Mouse (Mus musculus) liver, postnatal 0 days (tissue): ENCODE measurements around the gene Hist1h4b. TPM values are rescaled to one million over a fixed set of nuclear protein-coding genes. Genes with fewer than 3 reads are reported as not detected.

Source experiments
- ATAC-seq: fragments of 200-750 bp; cut with Nextera tagmentation; 2 replicates; pipeline ENCODE4 v1.8.0; 2017; ENCODE audit warnings: mild to moderate bottlenecking, moderate library complexity
- DNase-seq: peaks from one replicate; pipeline ENCODE4 v3.0.0-alpha.2; 2016
- H3K27ac ChIP-seq: fragments of 300-500 bp; sonication (generic); 2 replicates; pipeline ENCODE4 v1.5.1; 2014; ENCODE audit warnings: antibody characterized with exemption, moderate library complexity, mild to moderate bottlenecking, low read depth
- H3K27me3 ChIP-seq: fragments of 300-500 bp; sonication (generic); 2 replicates; pipeline ENCODE4 v1.6.1; 2014; ENCODE audit warnings: low read length, control low read depth, mixed read lengths; ENCODE audit not compliant: insufficient read depth
- H3K36me3 ChIP-seq: fragments of 300-500 bp; sonication (generic); replicated peaks from 2 replicates; pipeline ENCODE4 v1.6.1; 2014; ENCODE audit warnings: mild to moderate bottlenecking, control low read depth, low read length, moderate library complexity, mixed read lengths; ENCODE audit not compliant: insufficient read depth
- H3K4me1 ChIP-seq: fragments of 300-500 bp; sonication (generic); 2 replicates; pipeline ENCODE4 v1.6.1; 2014; ENCODE audit warnings: antibody characterized with exemption, mild to moderate bottlenecking, control low read depth; ENCODE audit not compliant: insufficient read depth
- H3K4me2 ChIP-seq: fragments of 300-500 bp; sonication (generic); 2 replicates; pipeline ENCODE4 v1.6.1; 2014; ENCODE audit warnings: low read depth, mild to moderate bottlenecking, low read length, moderate library complexity, mixed read lengths
- H3K4me3 ChIP-seq: fragments of 300-500 bp; sonication (generic); 2 replicates; pipeline ENCODE4 v1.5.1; 2014; ENCODE audit warnings: low read depth, low read length
- H3K9ac ChIP-seq: fragments of 300-500 bp; sonication (generic); replicated peaks from 2 replicates; pipeline ENCODE4 v1.6.1; 2014; ENCODE audit warnings: mild to moderate bottlenecking, moderate library complexity
- H3K9me3 ChIP-seq: fragments of 300-500 bp; sonication (generic); 2 replicates; pipeline ENCODE4 v1.6.1; 2016; ENCODE audit warnings: mild to moderate bottlenecking, control low read depth, low read length, mixed read lengths
- CTCF ChIP-seq: sonication (generic); IDR thresholded peaks from 2 replicates; pipeline ENCODE4 v1.5.1; 2016; ENCODE audit warnings: antibody characterized with exemption, low read depth
- EP300 ChIP-seq: IDR thresholded peaks from 2 replicates; pipeline ENCODE4 v1.6.1; 2016; ENCODE audit warnings: antibody characterized with exemption, low read depth, mild to moderate bottlenecking
- WGBS: fragments of 180-500 bp; shearing (Covaris S2); extraction: QIAGEN DNeasy Blood & Tissue Kit; methylation state at CpG from one replicate; pipeline ENCODE4 v1.1.7; 2014; ENCODE audit not compliant: insufficient replicate concordance; 5-methylcytosine and 5-hydroxymethylcytosine counted together
- polyA plus RNA-seq: library from polyadenylated mRNA; unstranded; fragments of >200 nt; fragmentation: Nextera tagmentation; extraction: Ambion mirVana; gene quantifications from 2 replicates; pipeline ENCODE4 v1.2.1, GENCODE M21; 2015

Gene Hist1h4b
- polyA plus RNA-seq, 1 experiment from 2014 or later = 3.2 TPM

GRCm38 (mm10) chr13:23753314-23754078 lies 3.3 kb upstream of the Hist1h4b start:
- Histone ChIP-seq H3K4me2 (peak overlapping the region; percentile 61), H3K36me3 (no peaks in the 10 kb centered on the region), H3K4me3 (peak overlapping the region; percentile 43), H3K9ac (peak overlapping the region; percentile 75), H3K27me3 (no peaks in the 10 kb centered on the region), H3K9me3 (no peaks in the 10 kb centered on the region), H3K4me1 (peaks cover 5% of the 10 kb centered on the region; the same call in 1 of the 2 replicates), H3K27ac (peak overlapping the region; percentile 90)
- TF ChIP-seq EP300 (no peak), CTCF (no peak)
- no peak for DNase-seq
- ATAC-seq = no peak
- 56% methylated on average over 4 of the region's 4 CpGs for WGBS

- H3K4me1 ChIP-seq = peaks cover 6% of the 10 kb centered on the region; the same call in 1 of the 2 replicates
- H3K9ac ChIP-seq = no peak overlapping the region
- ATAC-seq = no peak
- H3K9me3 ChIP-seq = no peaks in the 10 kb centered on the region
- H3K27me3 ChIP-seq = no peaks in the 10 kb centered on the region
- H3K4me2 ChIP-seq = no peak overlapping the region
- no peaks in the 10 kb centered on the region for H3K36me3 ChIP-seq
- H3K27ac ChIP-seq = peak overlapping the region; percentile 60
- DNase-seq = no peak
- no peak overlapping the region for H3K4me3 ChIP-seq
- no peak for TF ChIP-seq CTCF
- TF ChIP-seq EP300 = no peak
Measured at GRCm38 (mm10) chr13:23755000-23755399, 1.8 kb upstream of the Hist1h4b start.

DNA sequence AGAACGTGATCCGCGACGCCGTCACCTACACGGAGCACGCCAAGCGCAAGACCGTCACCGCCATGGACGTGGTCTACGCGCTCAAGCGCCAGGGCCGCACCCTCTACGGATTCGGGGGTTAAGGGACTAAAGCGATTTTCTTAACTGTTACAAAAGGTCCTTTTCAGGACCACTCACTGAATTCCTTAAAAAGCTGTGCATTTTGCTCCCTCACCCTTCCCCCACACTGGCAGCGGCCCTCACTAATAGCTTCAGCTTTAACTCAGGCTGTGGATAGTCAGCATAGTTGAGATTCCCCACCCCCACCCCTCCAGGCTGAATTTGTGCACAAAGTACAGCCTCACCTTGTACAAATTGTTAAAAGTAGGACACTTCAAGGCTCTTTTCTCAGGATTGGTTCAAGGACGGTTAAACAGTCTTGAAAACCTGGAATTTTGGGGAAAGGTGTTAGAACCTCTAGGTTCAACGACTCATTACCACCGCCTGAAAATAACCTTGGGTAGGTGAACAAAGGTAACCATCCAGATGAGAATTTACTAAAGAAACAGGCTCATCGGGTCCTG lies 479 bp downstream of the Hist1h4b start:
- ATAC-seq = no peak

GRCm38 (mm10) chr13:23757921-23758320 lies 1.1 kb downstream of the Hist1h4b start:
- DNase-seq = no peak
- no peak for ATAC-seq
- Histone ChIP-seq H3K36me3 (no peaks in the 10 kb centered on the region), H3K27ac (peak overlapping the region; percentile 92), H3K27me3 (no peaks in the 10 kb centered on the region), H3K4me2 (peak overlapping the region; percentile 75), H3K9ac (no peak overlapping the region), H3K4me1 (peaks cover 14% of the 10 kb centered on the region), H3K4me3 (no peak overlapping the region), H3K9me3 (no peaks in the 10 kb centered on the region)
- TF ChIP-seq EP300 (no peak), CTCF (no peak)
- 47% methylated on average over 3 of the region's 3 CpGs for WGBS

More for the DNA sequence above, 479 bp downstream of the Hist1h4b start:
- no peaks in the 10 kb centered on the region for H3K9me3 ChIP-seq
- WGBS = 1% methylated on average over 12 of the region's 23 CpGs
- DNase-seq = peak; percentile 67
- no peaks in the 10 kb centered on the region for H3K36me3 ChIP-seq
- H3K4me1 ChIP-seq = peaks cover 11% of the 10 kb centered on the region
- H3K9ac ChIP-seq = peak overlapping the region; percentile 56
- peak overlapping the region; percentile 75 for H3K4me2 ChIP-seq
- peak overlapping the region; percentile 39 for H3K4me3 ChIP-seq
- no peaks in the 10 kb centered on the region for H3K27me3 ChIP-seq
- TF ChIP-seq EP300 = no peak; the same call in 1 of the 2 replicates
- TF ChIP-seq CTCF = no peak
- peak overlapping the region; percentile 92 for H3K27ac ChIP-seq

DNA sequence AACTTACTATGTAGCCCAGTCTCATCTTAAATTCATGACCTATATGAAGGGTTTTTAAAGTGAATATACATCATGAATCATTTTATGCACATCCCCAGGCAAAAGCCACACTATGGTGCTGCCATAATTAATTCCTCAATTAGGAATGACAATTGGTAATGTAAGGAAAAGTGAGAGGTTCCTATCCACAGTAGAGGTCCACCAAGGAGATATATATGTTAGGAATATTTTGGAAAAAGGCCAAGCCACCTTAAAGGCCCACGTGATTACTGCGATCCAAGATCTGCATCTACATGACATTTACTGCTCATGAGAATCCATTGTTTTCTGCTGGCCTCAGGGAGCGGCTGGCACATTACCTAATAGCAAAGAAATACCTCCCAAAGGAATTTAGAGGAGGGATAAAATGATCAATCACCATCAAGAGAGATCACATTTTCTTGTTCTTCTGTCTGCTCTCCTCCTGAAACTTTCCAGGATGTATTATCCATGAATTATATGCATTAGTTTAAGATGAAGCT lies 2.5 kb downstream of the Hist1h4b start:
- peaks cover 21% of the 10 kb centered on the region for H3K4me1 ChIP-seq
- H3K36me3 ChIP-seq = no peaks in the 10 kb centered on the region
- peak overlapping the region; percentile 66; the same call in 1 of the 2 replicates for H3K9ac ChIP-seq
- ATAC-seq = no peak
- peak overlapping the region; percentile 97 for H3K27ac ChIP-seq
- 91% methylated on average over 3 of the region's 3 CpGs for WGBS
- H3K27me3 ChIP-seq = no peaks in the 10 kb centered on the region
- no peak for DNase-seq
- peak overlapping the region; percentile 84; the same call in 1 of the 2 replicates for H3K4me2 ChIP-seq
- H3K4me3 ChIP-seq = no peak overlapping the region
- TF ChIP-seq CTCF = no peak
- H3K9me3 ChIP-seq = no peaks in the 10 kb centered on the region

GRCm38 (mm10) chr13:23759916-23760239 lies 3.1 kb downstream of the Hist1h4b start:
- DNase-seq = peak; percentile 48
- H3K4me1 ChIP-seq = peaks cover 22% of the 10 kb centered on the region

More at GRCm38 (mm10) chr13:23759916-23760239, 3.1 kb downstream of the Hist1h4b start:
- Histone ChIP-seq H3K27ac (peak overlapping the region; percentile 97), H3K4me2 (peak overlapping the region; percentile 84), H3K9me3 (no peaks in the 10 kb centered on the region), H3K4me3 (no peak overlapping the region; the same call in 1 of the 2 replicates), H3K27me3 (no peaks in the 10 kb centered on the region), H3K36me3 (no peaks in the 10 kb centered on the region), H3K9ac (peak overlapping the region; percentile 66)
- ATAC-seq = no peak
- WGBS = 58% methylated on average over 1 of the region's 1 CpGs
- TF ChIP-seq EP300 (no peak), CTCF (no peak)
